Mouse (Mus musculus) adrenal gland, postnatal 36 days (tissue): ENCODE results near the gene Palm3. TPM values are rescaled to one million over a fixed set of nuclear protein-coding genes. Genes with fewer than 3 reads are reported as not detected.

Experiments
- DNase-seq, 2 experiments: peaks; one replicate each; pipeline ENCODE4 v3.0.0; 2021; ENCODE audit warnings: mixed read lengths in 1 of 2
- total RNA-seq, 2 experiments: library from RNA; stranded (reverse); gene quantifications; 2 replicates each; pipeline ENCODE4 v1.2.3; 2021

Gene Palm3
- total RNA-seq, 2 experiments from 2014 or later = 0.43 to 0.46 TPM

DNA sequence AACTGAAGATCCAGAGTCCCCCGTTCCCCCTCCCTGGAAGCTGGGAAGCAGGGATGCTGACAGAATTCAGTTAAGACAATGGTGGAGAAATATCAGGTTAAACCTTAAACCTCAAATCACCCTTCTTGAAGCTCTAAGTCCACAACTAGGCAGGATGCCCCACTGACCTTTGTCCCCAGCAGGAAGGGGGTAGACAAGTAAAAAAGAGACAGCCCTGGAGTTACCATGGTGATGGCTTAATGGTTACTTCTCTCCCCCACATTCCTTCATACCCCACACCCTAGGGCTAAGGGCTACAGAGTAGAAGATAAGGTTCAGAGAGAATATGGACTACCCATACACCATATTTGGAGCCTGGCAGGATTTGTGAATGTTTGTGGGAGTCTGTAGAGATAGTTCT is 2.4 kb downstream of the Palm3 start:
- DNase-seq = no peak

DNA sequence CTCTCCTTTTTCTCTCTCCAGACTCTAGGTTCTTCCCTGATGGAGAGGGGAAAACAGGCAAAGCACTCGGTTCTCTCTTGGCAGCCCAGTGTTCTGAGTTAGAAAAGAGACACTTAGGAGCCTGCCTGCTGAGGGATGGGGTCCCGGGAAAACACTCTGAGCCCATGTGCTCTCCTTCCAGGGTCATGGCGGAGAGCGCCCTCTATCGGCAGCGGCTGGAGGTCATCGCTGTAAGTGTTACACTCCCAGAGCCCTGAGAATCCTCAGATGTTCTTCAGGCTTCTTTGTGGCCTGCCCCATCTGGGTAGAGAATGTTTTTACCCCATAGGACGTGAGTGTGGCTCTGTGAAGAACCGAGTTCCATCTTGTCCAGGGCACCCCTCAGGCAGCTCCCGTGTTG is 2.9 kb downstream of the Palm3 start:
- DNase-seq = peak; percentile 64 to 72

DNA sequence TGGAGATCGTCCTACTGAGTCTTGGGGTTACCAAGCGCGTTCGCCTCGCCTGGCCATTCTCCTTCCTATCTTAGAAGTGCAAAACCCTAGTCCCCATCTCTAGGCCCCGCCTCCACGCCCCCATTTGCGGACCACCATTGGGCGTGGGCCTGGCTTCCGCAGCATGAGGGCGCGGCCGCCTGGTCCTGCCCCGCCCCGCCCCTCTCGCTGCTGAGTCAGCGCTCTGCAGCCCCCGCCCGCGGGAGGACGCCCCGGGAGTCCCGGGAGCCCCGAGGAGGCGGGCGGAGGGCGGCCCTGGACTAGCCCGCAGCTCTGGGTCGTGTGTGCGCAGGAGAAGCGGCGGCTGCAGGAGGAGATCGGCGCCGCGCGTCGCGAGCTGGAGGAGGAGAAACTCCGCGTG is 4.6 kb downstream of the Palm3 start:
- DNase-seq = peak; percentile 69 to 81

DNA sequence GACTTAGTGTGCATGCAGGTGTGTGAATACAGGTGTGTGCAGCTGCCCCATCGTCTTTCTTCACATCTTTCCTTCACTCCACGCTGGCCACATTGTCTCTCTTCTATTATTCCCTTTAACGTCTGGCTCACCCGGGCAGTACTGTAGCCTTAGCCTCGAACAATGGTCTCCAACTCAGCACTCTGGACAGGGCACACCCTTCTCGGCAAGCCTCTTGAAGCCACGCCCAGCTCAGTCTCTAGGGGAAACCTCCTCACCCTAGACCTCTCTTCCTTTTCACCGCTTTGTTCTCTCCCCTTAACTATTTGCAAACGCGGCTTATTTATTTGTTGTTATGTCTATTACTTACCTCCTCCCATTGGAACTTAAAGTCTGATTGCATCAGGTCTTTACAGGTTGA is 6.2 kb downstream of the Palm3 start:
- no peak for DNase-seq

DNA sequence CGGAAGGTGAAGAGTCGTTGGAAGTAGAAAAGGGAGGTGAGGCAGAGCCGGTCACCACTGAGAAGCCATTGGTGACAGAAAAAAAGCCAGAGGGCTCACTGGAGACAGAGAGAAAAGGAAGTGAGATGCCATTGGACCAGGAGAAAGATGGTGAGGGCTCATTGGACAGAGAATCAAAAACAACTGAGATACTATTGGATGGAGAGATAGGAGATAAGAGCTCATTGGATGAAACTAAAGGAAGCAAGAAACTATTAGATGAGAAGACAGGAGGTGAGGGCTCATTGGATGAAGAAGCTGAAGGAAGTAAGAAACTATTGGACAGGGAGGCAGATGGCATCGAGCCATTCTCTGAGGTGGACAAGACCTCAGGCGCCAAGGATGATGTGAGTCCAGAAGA is 8.0 kb downstream of the Palm3 start:
- no peak for DNase-seq

DNA sequence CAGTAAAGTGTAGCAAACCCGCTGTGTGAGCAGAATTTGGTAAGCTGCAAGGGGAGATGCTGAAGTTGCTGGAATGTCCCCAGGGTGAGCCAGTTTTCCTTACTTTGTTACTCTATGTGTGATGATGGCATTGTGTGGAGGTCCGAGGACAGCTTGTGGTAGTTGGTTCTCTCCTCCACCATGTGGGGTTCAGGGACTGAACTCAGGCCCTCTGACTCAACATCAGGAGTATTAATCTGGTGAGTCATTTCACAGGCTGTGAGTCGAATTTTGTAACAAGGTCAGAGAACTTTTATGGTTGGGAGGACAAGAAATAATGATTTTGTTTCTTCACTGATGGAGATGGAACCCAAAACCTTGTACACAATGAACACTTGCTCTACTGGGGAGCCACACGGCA is 11.5 kb downstream of the Palm3 start:
- peak; percentile 39 to 45 for DNase-seq

DNA sequence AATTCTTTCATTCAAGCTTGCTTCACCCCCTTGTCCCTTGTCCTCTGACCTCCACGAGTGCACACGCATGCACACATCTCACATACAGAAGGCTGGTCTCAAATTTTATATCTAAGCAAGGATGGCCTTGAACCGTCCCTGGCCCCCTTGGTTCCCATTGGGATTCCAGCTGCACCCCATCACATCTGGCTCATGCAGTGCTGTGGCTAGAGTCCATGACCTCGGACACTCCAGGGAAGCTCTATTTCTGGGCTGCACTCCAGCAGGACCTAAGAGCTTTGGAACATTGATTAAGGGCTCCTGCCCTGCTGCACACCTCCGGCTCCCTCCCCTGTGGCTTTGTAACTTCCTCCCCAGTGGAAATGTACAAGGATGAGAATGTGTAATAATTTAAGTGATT is 16.7 kb downstream of the Palm3 start:
- DNase-seq = peak; percentile 71 to 76

DNA sequence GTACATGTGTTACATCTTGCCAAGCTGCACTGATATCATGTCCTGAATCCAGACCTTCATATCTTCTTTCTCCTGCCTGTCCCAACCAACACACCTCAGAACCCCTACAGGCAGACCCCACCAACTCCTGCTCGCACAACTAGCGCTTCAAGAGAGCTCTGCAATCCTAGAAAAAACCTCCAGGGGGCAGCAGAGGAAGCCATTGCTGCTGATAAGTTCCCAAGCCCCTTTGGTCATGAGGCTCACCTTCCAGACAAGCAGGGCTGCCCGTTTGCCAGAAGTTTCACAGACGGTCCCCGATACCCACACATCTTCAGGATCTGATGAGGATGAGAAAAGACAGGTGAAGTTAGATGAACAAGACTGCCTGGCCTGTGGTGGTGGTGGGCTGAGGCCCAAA is 17.8 kb downstream of the Palm3 start:
- peak; percentile 75 to 79 for DNase-seq

DNA sequence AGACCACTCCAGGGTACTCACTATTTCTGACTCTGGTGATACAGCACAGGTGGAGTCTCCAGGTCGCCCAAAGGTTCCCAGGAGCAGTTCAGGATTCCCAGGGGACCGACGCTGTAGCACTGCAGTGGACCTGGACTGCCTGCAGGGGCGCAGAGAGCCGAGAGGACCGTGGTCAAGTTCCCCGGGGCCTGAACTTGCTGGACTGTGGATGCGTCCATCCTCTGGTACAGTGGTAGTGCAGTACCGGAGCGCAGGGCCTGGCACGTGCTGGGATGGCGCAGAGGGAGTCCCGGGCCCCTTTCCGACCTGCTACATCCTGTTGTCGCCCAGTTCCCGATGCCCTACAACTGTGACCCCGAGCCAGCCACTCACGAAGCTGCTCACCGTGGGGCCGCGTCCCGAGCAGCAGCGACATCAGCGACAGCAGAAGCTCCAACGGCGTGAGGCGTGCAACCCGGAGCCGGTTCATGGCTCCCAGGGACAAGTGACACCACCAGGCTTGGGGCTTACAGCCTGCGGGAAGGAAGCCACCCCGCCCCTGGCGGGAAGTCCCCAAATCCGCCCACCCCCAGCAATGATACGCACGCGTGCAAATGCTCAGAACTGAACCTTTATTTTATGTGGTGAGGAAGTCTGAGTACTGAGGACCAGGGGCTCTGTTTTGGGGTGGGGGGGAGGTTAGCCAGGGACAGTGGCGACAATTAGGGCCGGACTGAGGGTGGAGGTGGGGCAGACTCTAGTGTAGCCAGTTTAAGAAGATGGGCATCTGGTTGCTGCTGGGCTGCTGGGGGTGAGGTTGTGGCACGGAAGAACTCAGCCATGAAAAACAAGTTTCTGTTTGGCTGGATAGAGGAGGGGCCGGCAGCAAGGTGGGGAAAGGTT is 21.0 kb downstream of the Palm3 start, which contains the start of gene Il27ra:
TSS of gene Il27ra (minus strand) at position 524 of the 882 bp plus-strand sequence.
- peak; percentile 77 to 85 for DNase-seq

DNA sequence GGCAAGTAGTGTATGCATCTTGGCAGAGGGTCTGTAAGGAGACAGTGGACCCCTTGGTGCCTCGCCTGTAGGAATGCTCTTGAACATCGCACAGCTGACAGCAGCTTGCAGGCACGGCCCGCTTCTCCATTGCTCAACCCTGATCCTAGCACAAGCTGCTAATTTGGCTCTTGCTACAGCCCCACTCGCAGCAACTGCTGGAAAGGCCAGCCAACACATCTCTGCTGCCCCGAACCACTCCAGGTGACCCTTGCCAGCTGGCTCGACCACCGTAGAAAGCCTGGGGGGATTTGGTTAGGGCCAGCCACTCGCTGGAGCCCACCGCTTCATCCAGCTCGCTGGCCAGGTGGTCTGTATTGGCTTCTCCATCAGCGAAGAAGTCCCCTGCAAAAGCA is 21.7 kb downstream of the Palm3 start:
- DNase-seq = no peak

DNA sequence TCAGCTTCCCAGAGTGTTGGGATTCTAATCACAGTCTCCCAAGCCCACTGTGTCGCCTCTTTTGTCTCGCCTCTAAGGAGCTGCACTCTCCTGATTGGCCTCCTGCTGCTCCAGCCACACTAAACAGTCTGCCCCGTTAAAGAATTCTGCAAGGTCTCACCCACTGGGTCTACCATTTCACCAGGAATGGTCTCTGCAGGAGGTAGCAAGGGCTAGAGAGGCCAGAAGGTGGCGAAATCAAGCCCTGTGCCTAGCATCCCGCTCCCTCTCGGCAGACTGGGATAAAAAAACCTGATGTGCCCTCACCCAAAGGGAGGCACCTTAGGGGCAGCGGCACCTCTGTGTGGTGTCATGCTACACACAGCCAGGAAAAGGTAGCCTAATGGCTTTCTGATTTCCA is 22.8 kb downstream of the Palm3 start:
- DNase-seq = no peak

DNA sequence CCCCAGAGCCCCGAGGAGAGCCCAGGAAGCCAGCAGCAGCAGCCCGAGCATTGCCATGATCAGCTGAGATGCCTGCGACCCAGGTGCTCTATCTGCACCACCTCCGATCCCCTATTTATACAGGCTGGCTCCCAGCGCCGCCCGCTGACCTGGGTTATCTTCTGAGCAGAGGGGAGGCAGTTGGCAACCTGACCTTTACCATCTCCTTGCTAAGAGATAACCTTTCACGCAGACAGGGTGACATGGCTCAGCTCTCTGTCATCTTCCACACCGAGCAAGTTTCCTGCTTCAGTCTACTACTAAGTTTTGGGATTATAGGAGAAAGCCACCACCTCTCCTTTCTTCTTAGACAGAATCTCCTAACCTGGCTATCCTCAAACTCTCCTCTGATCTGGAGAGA is 23.6 kb downstream of the Palm3 start, which contains the start of gene Rln3:
TSS of gene Rln3 (minus strand) at position 101 of the 400 bp plus-strand sequence.
- no peak for DNase-seq

DNA sequence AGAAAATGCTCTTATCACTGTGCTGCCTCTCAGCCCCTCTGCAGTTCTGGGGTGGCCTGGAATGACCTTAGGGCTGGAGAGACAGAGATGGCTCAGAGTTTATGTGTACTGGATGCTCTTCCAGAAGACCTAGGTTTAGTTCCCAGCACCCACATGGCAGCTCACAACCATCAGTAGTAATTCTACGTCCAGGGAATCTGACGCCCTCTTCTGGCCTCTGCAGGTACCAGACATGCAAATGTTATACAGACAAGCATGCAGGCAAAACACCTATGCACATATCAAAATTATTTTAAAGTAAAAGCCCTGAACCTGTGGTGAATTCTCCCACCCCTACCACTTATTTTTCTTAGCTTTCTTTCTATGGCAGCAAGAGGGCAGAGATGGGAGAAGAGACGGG is 25.2 kb downstream of the Palm3 start:
- no peak for DNase-seq

DNA sequence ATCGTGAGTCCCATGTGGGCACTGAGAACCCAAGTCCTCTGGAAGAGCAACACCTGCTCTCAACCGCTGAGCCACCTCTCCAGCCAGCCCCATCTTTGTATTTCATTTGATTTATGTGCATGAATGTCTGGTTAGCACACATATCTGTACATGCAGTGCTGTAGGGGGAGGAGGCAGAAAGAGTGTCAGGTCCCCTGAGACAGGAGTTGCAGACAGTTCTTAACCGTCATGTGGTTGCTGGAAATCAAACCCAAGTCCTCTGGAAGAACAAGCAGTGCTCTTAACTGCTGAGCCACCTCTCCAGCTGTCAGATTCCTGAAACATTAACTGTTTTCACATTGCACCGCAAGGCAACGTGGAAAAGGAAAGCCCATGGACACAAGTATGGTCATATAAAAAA is 26.9 kb downstream of the Palm3 start:
- no peak for DNase-seq

DNA sequence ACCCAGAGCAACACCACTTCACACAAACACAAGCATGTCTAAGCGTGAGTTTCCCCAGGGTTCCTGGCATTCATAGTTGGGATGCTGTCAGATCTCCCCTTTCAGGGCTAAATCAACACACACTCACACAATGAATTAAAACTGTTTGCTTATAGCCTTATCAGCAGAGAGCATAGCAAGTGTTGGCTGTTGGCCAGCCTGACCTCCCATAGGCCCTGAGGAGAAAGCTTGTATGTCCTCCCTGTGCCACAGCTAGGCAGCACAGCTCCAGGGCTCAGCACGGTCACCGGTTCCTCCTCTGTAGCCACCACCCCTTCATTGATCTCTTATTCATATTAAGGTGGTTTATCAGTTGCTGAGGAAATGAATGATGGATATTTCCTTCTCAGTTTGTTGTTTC is 31.5 kb downstream of the Palm3 start:
- no peak for DNase-seq

DNA sequence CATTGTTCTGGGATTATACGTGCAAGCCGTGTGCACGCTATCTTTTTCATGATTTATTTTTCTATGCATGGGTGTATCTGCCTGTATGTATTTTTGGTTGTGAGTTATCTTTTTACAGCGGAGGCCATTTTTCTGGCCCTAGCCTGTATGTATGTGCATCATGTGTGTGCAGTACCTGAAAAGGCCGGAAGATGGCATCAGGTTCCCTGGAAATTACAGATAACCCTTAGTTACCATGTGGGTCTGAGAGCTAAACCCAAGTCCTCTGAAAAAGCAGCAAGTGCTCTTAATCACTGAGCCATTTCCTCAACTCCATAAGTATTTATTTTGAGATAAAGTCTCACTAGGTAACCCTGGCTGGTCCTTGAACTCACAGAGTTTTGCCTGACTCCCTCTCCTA is 32.0 kb downstream of the Palm3 start:
- DNase-seq = no peak

DNA sequence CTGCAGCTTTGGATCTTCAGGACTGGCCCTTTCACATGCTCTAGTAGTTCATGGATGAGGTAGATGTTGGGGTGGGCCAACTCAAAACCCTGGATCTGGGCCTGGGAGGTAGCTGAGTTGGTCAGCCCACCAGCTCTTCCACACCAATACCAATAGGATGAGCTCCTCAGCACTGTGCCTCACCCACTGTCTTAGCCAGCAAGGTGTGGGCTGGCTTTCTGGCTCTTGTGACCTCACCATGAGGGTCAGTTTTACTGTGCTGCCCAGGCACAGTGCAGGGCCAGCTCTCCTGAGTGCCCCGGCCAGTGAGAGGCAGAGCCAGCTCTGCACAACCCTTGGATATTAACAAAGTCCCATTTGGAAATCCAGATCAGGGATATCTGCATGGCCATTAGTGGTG is 36.6 kb downstream of the Palm3 start:
- no peak for DNase-seq

DNA sequence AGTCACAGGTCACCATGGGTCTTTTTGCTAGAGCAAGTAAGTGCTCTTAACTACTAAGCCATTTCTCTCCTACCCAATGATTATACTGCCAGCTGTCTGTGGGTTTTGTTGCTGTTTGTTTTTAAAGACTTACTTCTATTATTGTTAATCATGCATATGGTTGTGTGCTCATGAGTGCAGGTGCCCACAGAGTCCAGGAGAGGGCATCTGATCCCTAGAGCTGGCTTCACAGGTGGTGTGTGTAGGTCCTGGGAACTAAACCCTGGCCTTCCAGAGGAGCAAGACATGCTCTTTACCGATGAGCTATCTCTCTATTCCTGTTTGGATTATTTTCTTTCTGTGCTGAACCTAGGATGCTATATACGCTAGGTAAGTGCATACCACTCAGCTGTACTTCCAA is 38.0 kb downstream of the Palm3 start:
- DNase-seq = no peak

DNA sequence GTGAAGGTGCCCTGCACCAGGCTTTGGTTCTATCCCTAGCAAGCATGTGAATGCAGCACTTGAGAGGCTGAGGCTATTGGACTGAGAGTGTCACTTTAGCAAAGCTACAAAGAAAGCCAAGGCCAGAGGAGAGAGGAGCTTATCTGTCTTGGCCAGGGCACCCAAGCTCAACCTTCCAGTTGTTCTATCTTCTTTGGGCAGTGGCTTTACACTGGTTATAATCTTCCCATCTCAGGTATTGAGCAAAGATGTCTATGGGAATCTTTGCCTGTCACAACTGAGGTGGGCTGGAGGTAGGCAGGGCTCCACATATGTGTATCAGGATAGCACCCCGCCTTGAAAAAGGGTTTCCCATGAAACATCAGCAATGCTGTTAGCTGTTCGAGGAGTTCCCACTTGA is 39.0 kb downstream of the Palm3 start:
- DNase-seq = no peak

DNA sequence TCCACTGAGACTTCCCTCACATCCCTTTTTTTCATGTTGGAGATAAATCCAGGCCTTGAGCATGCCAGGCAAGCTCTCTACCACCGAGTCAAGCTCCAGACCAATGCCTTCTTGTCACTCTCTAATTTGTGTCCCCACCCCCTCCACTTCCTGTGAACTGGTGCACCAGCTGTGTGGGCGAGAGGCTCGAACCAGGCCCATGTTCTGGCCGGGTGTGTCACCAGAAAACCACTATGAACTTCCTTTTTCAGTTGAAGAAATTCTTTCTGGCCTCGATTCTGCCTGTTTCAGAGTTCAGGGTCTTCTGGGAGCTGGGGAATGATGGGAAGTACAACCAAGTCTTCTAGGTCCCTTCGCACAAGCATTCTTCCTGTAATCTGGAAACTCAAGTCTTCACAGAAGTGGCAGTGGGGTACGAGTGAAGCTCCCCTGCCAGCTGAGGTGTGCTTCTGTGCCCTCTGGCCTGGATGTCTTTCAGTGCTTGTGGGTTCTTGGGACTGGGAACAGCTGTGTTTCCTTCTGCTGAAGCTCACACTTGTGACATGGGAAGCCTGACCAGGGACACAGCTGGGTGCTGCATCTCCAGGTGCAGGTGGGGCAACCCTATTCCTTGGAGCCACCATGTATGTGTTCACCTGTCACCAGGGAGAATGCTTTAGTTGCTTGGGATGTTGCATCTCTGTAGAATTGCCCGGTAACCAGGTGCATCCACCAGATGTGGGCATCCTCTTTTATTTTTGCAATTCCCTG is 42.8 kb downstream of the Palm3 start:
- DNase-seq = no peak

DNA sequence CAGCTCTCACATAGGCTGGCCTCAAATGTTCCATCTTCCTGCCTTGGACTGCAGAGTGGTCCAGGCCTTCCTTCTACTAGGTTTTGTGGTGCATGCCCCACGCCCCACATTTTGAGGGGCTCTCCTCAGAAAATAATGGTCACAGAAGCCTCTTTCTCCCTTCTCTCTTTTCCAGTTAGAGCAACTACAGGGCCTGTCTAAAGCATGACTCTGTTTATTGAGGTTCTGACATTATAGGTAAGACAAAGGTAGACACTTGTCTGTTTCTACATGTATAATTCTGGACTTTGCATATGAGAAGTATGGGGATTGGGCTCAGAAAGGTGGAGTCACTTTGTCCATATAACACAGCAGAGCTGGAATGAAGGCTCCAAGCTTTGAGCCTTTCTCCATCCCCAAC is 43.8 kb downstream of the Palm3 start, which contains the start of gene Gm10643:
TSS of gene Gm10643 (minus strand) at position 101 of the 400 bp plus-strand sequence.
- DNase-seq = no peak

DNA sequence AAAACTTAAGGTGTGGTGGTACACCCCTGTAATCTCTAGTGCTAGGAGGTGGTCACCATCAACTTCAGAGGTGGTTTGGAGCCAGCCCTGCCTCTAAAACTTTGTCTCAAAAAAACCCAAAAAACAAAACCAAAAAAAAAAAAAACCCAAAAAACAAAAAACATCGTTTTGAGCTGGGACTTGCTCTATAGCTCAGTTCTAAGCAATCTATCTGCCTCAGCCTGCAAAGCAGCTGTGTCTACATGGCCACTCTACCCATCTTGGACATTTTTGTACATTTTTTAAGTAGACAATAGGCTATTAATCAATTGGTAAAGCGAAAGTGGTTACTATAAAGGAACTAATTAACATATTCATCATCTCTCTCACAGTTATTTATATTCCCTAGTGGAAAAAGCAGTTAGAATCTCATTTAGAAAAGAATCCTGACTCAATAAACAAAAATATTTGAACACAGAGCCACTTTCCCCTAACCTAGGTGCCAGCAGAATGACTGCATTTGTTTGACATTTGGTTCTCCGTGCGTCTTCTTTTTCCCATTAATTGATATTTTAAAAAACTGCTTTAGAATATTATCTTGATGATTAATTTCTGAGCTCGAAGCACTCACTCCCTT is 44.3 kb downstream of the Palm3 start:
- no peak for DNase-seq
